Mouse (Mus musculus) B cell, adult 67 days (primary cell): ENCODE data around the gene Abcc10. TPM values are rescaled to one million over a fixed set of nuclear protein-coding genes. Genes with fewer than 3 reads are reported as not detected.

Source experiments
- total RNA-seq, 2 experiments: library from RNA; stranded (reverse); gene quantifications; 4 replicates each; pipeline ENCODE4 v1.2.4; 2023

Gene Abcc10
- 10 to 100 TPM; 14.6 to 15.8 TPM for total RNA-seq

DNA sequence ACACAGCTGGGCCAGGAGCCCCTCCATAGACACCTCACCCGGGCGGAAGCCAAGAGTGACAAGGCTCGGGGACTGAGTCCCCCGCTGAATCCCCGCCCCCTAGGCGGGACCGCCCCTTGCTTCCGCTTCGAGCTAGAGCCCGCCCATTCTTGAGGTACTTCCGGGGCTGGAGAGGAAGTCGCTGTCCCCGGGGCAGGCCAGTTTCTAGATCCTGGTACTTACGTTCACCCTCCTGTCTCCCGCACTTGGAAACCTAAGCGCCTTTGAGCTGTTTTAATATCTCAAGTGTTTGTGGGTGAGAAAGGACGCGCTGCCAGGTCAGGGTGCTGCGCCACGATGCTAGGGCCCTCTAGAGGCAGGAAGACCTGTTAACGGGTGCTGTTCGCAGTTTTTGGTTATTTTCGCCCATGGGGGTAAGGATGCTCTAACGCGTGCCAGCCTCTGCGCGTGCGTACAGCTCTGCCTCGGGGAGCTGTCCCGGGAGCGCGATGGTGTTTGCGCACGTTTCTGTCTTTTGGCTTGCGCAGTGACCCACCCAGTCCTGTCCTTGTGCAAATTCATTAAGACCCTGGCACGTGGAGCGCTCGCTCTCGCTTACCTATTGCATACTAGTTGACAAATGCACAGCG is at the start of gene Abcc10:
Abcc10 (minus strand) TSS at position 447 of the 629 bp plus-strand sequence.

GRCm38 (mm10) chr17:46297364-46298219 is 30.6 kb downstream of the Abcc10 start, which contains the start of gene Dlk2:
Dlk2 (plus strand) TSS chr17:46297421.

DNA sequence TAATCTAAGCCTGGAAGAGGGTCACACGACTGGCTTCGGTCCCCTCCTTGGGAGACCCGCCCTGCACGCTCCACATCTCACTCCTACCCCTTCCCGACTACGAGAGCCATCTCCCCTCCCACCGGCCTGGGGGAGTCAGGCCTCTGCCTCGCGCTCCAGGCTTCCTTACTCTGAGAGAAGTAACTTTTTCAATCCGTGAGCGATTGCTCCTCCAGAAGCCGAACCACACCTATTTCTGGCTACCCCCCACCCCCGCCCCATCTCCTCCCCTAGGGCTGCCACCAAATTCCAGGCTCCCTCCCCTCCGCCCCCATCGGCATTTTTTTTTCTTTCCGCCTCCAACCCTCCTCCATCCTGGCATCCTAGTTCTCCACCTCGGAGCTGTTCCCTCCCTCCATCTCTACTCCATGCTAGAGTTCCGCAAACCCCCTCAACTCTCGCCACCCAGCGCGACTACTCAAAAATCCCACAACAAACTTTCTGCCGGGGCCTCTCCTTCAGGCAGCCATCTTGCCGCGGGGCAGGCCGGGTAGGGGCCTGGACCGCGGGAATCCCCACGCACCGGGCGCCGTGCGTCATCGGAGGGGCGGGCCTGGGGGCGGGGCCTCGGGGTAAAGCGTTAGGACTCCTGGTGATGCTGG is 45.5 kb downstream of the Abcc10 start, which contains the start of gene Tjap1:
Tjap1 (minus strand) TSS at position 544 of the 641 bp plus-strand sequence.

DNA sequence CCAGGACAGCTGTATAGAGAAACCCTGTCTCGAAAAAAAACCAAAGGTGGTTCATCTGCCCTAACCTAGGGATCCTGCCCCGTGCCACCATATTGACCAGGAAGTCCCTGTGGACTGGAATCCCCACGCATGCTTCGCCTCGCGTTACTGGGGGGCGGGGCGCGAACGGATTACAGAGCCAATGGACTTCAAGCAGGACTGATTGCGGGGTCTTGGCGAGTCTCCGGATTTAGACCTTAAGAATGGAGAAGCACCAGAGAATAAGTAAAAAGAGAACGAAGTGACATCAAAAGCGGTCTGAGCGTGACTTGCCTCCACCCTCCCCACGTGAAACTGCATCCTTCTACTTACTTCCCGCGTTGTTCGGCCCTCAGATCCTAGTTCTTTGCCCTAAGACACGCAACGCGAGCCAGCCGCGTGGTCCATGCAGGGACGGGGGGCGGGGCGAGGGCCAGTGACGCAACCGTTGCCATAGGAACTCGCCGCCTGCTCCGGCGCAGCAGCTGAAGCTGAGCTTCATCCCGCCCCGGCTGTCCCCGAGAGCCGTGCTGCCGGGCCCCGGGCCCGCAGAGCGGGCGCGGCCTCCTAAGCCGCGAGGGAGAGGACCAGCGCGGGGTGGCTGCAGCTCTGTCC is 74.6 kb downstream of the Abcc10 start, which contains the start of gene Lrrc73:
Lrrc73 (plus strand) TSS at position 80 of the 633 bp plus-strand sequence.

Other genes starting within 250 kb of the Abcc10 start
- gene Mrps18a, start 217.4 kb downstream of the Abcc10 start, total RNA-seq, result 10 to 100 TPM; 43.4 to 55.3 TPM
- under 1 TPM in 1 of 2 experiments, not detected in 1; 0.78 TPM for gene Rsph9, start 184.1 kb downstream of the Abcc10 start, total RNA-seq
- gene Mad2l1bp, start 174.8 kb downstream of the Abcc10 start, total RNA-seq, result 10 to 100 TPM; 26.4 to 27.0 TPM
- 100 to 1,000 TPM; 272 to 277 TPM for gene Gtpbp2, start 167.3 kb downstream of the Abcc10 start, total RNA-seq
- 10 to 100 TPM; 15.6 to 16.4 TPM for gene Polh, start 125.7 kb downstream of the Abcc10 start, total RNA-seq
- gene Xpo5, start 125.6 kb downstream of the Abcc10 start, total RNA-seq, result 10 to 100 TPM; 45.0 to 48.6 TPM
- gene Polr1c, start 80.3 kb downstream of the Abcc10 start, total RNA-seq, result 10 to 100 TPM; 55.1 to 63.8 TPM
- gene Yipf3, start 80.3 kb downstream of the Abcc10 start, total RNA-seq, result 10 to 100 TPM; 69.4 to 79.0 TPM
- gene Lrrc73, start 74.8 kb downstream of the Abcc10 start, total RNA-seq, result 1 to 10 TPM; 1.7 to 1.9 TPM
- 10 to 100 TPM; 58.8 to 59.3 TPM for gene Tjap1, start 45.3 kb downstream of the Abcc10 start, total RNA-seq
- not detected for gene Dlk2, start 30.9 kb downstream of the Abcc10 start, total RNA-seq
- 100 to 1,000 TPM; 305 to 314 TPM for gene Zfp318, start 55.4 kb upstream of the Abcc10 start, total RNA-seq
- gene Crip3, start 100.6 kb upstream of the Abcc10 start, total RNA-seq, result 1 to 10 TPM; 7.9 to 8.9 TPM
- not detected for gene Slc22a7, start 110.1 kb upstream of the Abcc10 start, total RNA-seq
- gene Ttbk1, start 159.3 kb upstream of the Abcc10 start, total RNA-seq, result 1 to 10 TPM; 3.9 to 4.7 TPM
- gene Dnph1, start 168.4 kb upstream of the Abcc10 start, total RNA-seq, result not detected
- gene Cul9, start 218.0 kb upstream of the Abcc10 start, total RNA-seq, result 10 to 100 TPM; 19.9 to 21.4 TPM
- 10 to 100 TPM; 84.9 to 85.5 TPM for gene Srf, start 227.8 kb upstream of the Abcc10 start, total RNA-seq